Mouse (Mus musculus): ENCODE measurements around the gene Lrrc1. TPM values are rescaled to one million over a fixed set of nuclear protein-coding genes. Genes with fewer than 3 reads are reported as not detected.

Gene Lrrc1
- polyA plus RNA-seq, 1 experiment from 2014 or later, result 4.4 TPM

- Histone ChIP-seq H3K9me3 (replicated peaks) (no peaks in the 10 kb centered on the region), H3K27me3 (replicated peaks) (no peaks in the 10 kb centered on the region), H3K4me1 (peaks cover 53% of the 10 kb centered on the region), H3K4me3 (no peak overlapping the region), H3K36me3 (peaks cover 11% of the 10 kb centered on the region), H3K9ac (peak overlapping the region; percentile 31; the same call in 1 of the 2 replicates), H3K27ac (peak overlapping the region; percentile 11; the same call in 1 of the 2 replicates), H3K4me2 (peak overlapping the region; percentile 42)
- WGBS (ENCODE audit: insufficient replicate concordance), result 11% methylated on average over 14 of the region's 14 CpGs
- no peak for ATAC-seq
Measured at GRCm38 (mm10) chr9:77428115-77428747, 116.4 kb downstream of the Lrrc1 start.

- Histone ChIP-seq H3K4me1 (peaks cover 53% of the 10 kb centered on the region), H3K4me3 (no peak overlapping the region), H3K27me3 (replicated peaks) (no peaks in the 10 kb centered on the region), H3K9ac (peak overlapping the region; percentile 31; the same call in 1 of the 2 replicates), H3K4me2 (peak overlapping the region; percentile 42), H3K36me3 (peaks cover 11% of the 10 kb centered on the region), H3K9me3 (replicated peaks) (no peaks in the 10 kb centered on the region), H3K27ac (0 out of 2 replicates have a peak overlapping the region, but pooled peaks have one; percentile 11)
- peak; percentile 57; the same call in 1 of the 2 replicates for ATAC-seq
- 59% methylated on average over 23 of the region's 23 CpGs for WGBS (ENCODE audit: insufficient replicate concordance)
Measured at GRCm38 (mm10) chr9:77427292-77428114, 117.2 kb downstream of the Lrrc1 start.

- WGBS (ENCODE audit: insufficient replicate concordance), result 70% methylated on average over 14 of the region's 14 CpGs
- H3K4me3 ChIP-seq, result no peak overlapping the region
- H3K27ac ChIP-seq, result no peak overlapping the region
- H3K36me3 ChIP-seq, result peaks cover 2% of the 10 kb centered on the region
- H3K4me2 ChIP-seq, result no peak overlapping the region
- peaks cover 58% of the 10 kb centered on the region for H3K4me1 ChIP-seq
- H3K9ac ChIP-seq, result no peak overlapping the region
- no peak for ATAC-seq
- H3K9me3 ChIP-seq (replicated peaks), result no peaks in the 10 kb centered on the region
- no peaks in the 10 kb centered on the region for H3K27me3 ChIP-seq (replicated peaks)
Measured at GRCm38 (mm10) chr9:77426110-77426509, 118.6 kb downstream of the Lrrc1 start.

- ATAC-seq, result no peak
- H3K9ac ChIP-seq, result no peak overlapping the region
- H3K4me1 ChIP-seq, result peaks cover 63% of the 10 kb centered on the region
- H3K4me2 ChIP-seq, result no peak overlapping the region
- no peak overlapping the region for H3K27ac ChIP-seq
- no peak overlapping the region for H3K4me3 ChIP-seq
- no peaks in the 10 kb centered on the region for H3K27me3 ChIP-seq (replicated peaks)
- H3K36me3 ChIP-seq, result no peaks in the 10 kb centered on the region
- WGBS (ENCODE audit: insufficient replicate concordance), result 62% methylated on average over 4 of the region's 4 CpGs
- H3K9me3 ChIP-seq (replicated peaks), result no peaks in the 10 kb centered on the region
Measured at GRCm38 (mm10) chr9:77425553-77425952, 119.1 kb downstream of the Lrrc1 start.

GRCm38 (mm10) chr9:77420200-77420585, 124.5 kb downstream of the Lrrc1 start:
- 0 out of 2 replicates have a peak overlapping the region, but pooled peaks have one; percentile 2 for H3K4me3 ChIP-seq
- H3K4me1 ChIP-seq, result peaks cover 43% of the 10 kb centered on the region
- WGBS (ENCODE audit: insufficient replicate concordance), result 20% methylated on average over 4 of the region's 4 CpGs
- H3K27ac ChIP-seq, result peak overlapping the region; percentile 79
- peak overlapping the region; percentile 43 for H3K4me2 ChIP-seq
- H3K9me3 ChIP-seq (replicated peaks), result no peaks in the 10 kb centered on the region
- peak overlapping the region; percentile 41; the same call in 1 of the 2 replicates for H3K9ac ChIP-seq
- peak; percentile 92 for ATAC-seq
- H3K27me3 ChIP-seq (replicated peaks), result no peaks in the 10 kb centered on the region
- no peaks in the 10 kb centered on the region for H3K36me3 ChIP-seq

GRCm38 (mm10) chr9:77419501-77420199, 125.0 kb downstream of the Lrrc1 start:
- Histone ChIP-seq H3K27me3 (replicated peaks) (no peaks in the 10 kb centered on the region), H3K9me3 (replicated peaks) (no peaks in the 10 kb centered on the region), H3K4me2 (peak overlapping the region; percentile 43), H3K4me3 (no peak overlapping the region), H3K4me1 (peaks cover 43% of the 10 kb centered on the region), H3K27ac (peak overlapping the region; percentile 79), H3K36me3 (no peaks in the 10 kb centered on the region), H3K9ac (peak overlapping the region; percentile 41; the same call in 1 of the 2 replicates)
- peak; percentile 31; the same call in 1 of the 2 replicates for ATAC-seq
- WGBS (ENCODE audit: insufficient replicate concordance), result 47% methylated on average over 9 of the region's 9 CpGs

GRCm38 (mm10) chr9:77418800-77419199, 125.9 kb downstream of the Lrrc1 start:
- peak; percentile 57 for ATAC-seq
- Histone ChIP-seq H3K27ac (peak overlapping the region; percentile 79; the same call in 1 of the 2 replicates), H3K36me3 (no peaks in the 10 kb centered on the region)

GRCm38 (mm10) chr9:77416486-77416885, 128.2 kb downstream of the Lrrc1 start:
- H3K27ac ChIP-seq, result no peak overlapping the region
- H3K9ac ChIP-seq, result no peak overlapping the region
- no peak overlapping the region for H3K4me3 ChIP-seq
- no peaks in the 10 kb centered on the region for H3K36me3 ChIP-seq
- peaks cover 34% of the 10 kb centered on the region for H3K4me1 ChIP-seq
- no peaks in the 10 kb centered on the region for H3K9me3 ChIP-seq (replicated peaks)
- H3K27me3 ChIP-seq (replicated peaks), result no peaks in the 10 kb centered on the region
- WGBS (ENCODE audit: insufficient replicate concordance), result 75% methylated on average over 4 of the region's 4 CpGs
- H3K4me2 ChIP-seq, result no peak overlapping the region
- ATAC-seq, result no peak

More at GRCm38 (mm10) chr9:77418800-77419199, 125.9 kb downstream of the Lrrc1 start:
- Histone ChIP-seq H3K9ac (no peak overlapping the region), H3K4me2 (peak overlapping the region; percentile 34), H3K9me3 (replicated peaks) (no peaks in the 10 kb centered on the region), H3K4me1 (peaks cover 43% of the 10 kb centered on the region), H3K4me3 (no peak overlapping the region), H3K27me3 (replicated peaks) (no peaks in the 10 kb centered on the region)
- 41% methylated on average over 2 of the region's 2 CpGs for WGBS (ENCODE audit: insufficient replicate concordance)

- H3K4me3 ChIP-seq, result no peak overlapping the region
- H3K9ac ChIP-seq, result no peak overlapping the region
- peaks cover 30% of the 10 kb centered on the region for H3K4me1 ChIP-seq
- no peaks in the 10 kb centered on the region for H3K27me3 ChIP-seq (replicated peaks)
- H3K9me3 ChIP-seq (replicated peaks), result no peaks in the 10 kb centered on the region
- WGBS (ENCODE audit: insufficient replicate concordance), result 93% methylated on average over 7 of the region's 7 CpGs
- H3K4me2 ChIP-seq, result no peak overlapping the region
- no peaks in the 10 kb centered on the region for H3K36me3 ChIP-seq
- ATAC-seq, result no peak
- no peak overlapping the region for H3K27ac ChIP-seq
Measured at GRCm38 (mm10) chr9:77416002-77416401, 128.7 kb downstream of the Lrrc1 start.

- H3K9me3 ChIP-seq (replicated peaks), result no peaks in the 10 kb centered on the region
- no peak overlapping the region for H3K4me3 ChIP-seq
- H3K27me3 ChIP-seq (replicated peaks), result no peaks in the 10 kb centered on the region
- H3K36me3 ChIP-seq, result no peaks in the 10 kb centered on the region
- no peaks in the 10 kb centered on the region for H3K4me1 ChIP-seq
- ATAC-seq, result no peak
- H3K9ac ChIP-seq, result no peak overlapping the region
- 76% methylated on average over 3 of the region's 3 CpGs for WGBS (ENCODE audit: insufficient replicate concordance)
- no peak overlapping the region for H3K4me2 ChIP-seq
- H3K27ac ChIP-seq, result no peak overlapping the region
Measured at GRCm38 (mm10) chr9:77411830-77412425, 132.7 kb downstream of the Lrrc1 start.

GRCm38 (mm10) chr9:77410968-77411367, 133.7 kb downstream of the Lrrc1 start:
- H3K36me3 ChIP-seq, result no peaks in the 10 kb centered on the region
- no peak overlapping the region for H3K27ac ChIP-seq
- H3K9me3 ChIP-seq (replicated peaks), result no peaks in the 10 kb centered on the region
- H3K4me1 ChIP-seq, result no peaks in the 10 kb centered on the region
- H3K4me2 ChIP-seq, result no peak overlapping the region
- H3K27me3 ChIP-seq (replicated peaks), result no peaks in the 10 kb centered on the region
- WGBS (ENCODE audit: insufficient replicate concordance), result 47% methylated on average over 4 of the region's 4 CpGs
- ATAC-seq, result no peak
- H3K4me3 ChIP-seq, result no peak overlapping the region
- H3K9ac ChIP-seq, result no peak overlapping the region
